Mouse (Mus musculus): ENCODE data around the gene Slco3a1. TPM values are rescaled to one million over a fixed set of nuclear protein-coding genes. Genes with fewer than 3 reads are reported as not detected.
A peak's percentile ranks its signal among the peaks of the same experiment; 100 is the strongest.

The Slco3a1 gene
- polyA plus RNA-seq, 1 experiment from 2014 or later, result 19.1 TPM

DNA sequence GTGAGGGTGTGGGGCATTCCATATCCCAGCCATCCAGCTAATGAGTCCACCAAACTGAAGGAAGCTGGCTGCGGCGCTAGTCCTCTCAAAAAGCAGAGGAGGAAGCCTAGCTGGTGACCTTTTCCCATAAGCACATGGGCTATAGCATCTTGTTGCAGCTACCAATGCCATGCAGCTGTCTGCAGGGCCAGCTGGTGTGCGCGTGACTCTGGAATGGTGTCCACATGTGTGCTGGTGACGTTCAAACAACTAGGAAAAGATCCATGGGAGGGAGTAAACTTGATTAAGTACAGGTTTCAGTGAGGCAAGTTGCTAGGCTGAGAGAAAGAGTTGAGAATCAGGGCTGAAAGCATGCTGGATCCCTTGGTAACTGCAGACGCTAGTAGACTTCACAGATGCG lies 201.3 kb downstream of the Slco3a1 start:
- Histone ChIP-seq H3K27me3 (no peaks in the 10 kb centered on the region), H3K4me2 (no peak overlapping the region), H3K36me3 (no peaks in the 10 kb centered on the region), H3K9ac (no peak overlapping the region), H3K27ac (no peak overlapping the region), H3K4me3 (no peak overlapping the region), H3K9me3 (no peaks in the 10 kb centered on the region), H3K4me1 (peaks cover 14% of the 10 kb centered on the region)
- 35% methylated on average over 7 of the region's 7 CpGs for WGBS
- peak; percentile 40; the same call in 1 of the 2 replicates for ATAC-seq (ENCODE audit: insufficient number of reproducible peaks, low FRiP score, low TSS enrichment, low read depth)

DNA sequence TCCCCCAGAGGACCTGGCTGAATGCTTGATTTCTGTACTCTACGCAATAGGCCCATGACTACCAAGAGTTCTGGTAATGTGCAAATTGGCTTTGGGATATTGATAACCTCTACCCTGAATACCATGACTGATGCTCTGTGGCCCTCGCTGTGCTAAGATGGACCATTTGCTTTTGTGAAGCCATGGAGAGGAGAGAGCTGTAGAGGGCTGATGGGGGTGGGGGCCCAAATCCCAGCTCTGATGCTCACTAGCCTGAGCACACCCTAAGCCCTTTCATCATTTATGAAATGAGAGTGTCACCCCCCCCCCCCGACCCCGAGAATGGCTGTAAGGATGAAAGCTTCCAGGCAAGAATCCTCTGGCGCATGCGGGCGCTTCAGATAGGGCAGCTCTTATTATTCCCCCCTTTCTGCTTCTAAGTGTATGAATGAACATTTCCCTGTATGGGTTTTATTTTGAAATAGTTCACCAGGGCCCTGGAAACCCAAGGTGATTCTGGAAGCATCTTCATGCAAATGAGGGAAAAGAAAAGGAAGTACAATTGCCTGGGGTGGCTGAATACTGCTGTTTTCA lies 206.2 kb downstream of the Slco3a1 start:
- Histone ChIP-seq H3K9me3 (no peaks in the 10 kb centered on the region), H3K9ac (no peak overlapping the region), H3K4me3 (no peak overlapping the region), H3K4me2 (no peak overlapping the region), H3K27ac (no peak overlapping the region), H3K36me3 (0 out of 2 replicates have a peak, but pooled peaks cover 3% of the 10 kb centered on the region), H3K4me1 (peaks cover 9% of the 10 kb centered on the region), H3K27me3 (no peaks in the 10 kb centered on the region)
- WGBS, result 85% methylated on average over 7 of the region's 7 CpGs
- ATAC-seq (ENCODE audit: insufficient number of reproducible peaks, low FRiP score, low TSS enrichment, low read depth), result no peak

DNA sequence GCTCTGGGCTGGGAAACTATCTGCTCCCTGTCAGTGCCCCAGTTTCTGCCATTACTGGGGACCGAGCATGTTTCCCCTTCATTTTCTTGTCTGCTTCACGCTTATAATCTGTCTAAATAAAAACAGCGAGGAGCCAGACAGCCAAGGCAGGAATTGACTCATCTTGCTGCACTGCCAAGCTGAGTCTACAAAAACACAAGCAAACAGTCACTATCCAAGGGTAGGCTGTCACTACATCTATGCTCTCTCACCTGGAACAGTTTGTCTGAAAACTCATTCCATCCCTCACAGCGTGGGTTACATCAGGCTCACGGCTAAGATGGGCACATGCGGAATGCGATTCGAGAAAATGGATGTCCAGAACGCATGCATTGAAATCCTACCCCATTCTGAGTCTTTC lies 207.6 kb downstream of the Slco3a1 start:
- Histone ChIP-seq H3K27ac (no peak overlapping the region), H3K27me3 (no peaks in the 10 kb centered on the region), H3K36me3 (0 out of 2 replicates have a peak, but pooled peaks cover 3% of the 10 kb centered on the region), H3K4me1 (peaks cover 5% of the 10 kb centered on the region; the same call in 1 of the 2 replicates), H3K9ac (no peak overlapping the region), H3K9me3 (no peaks in the 10 kb centered on the region), H3K4me2 (no peak overlapping the region), H3K4me3 (no peak overlapping the region)
- 79% methylated on average over 9 of the region's 9 CpGs for WGBS
- ATAC-seq (ENCODE audit: insufficient number of reproducible peaks, low FRiP score, low TSS enrichment, low read depth), result no peak

GRCm38 (mm10) chr7:74346451-74346850 lies 208.1 kb downstream of the Slco3a1 start:
- 58% methylated on average over 3 of the region's 3 CpGs for WGBS
- Histone ChIP-seq H3K36me3 (0 out of 2 replicates have a peak, but pooled peaks cover 3% of the 10 kb centered on the region), H3K27me3 (no peaks in the 10 kb centered on the region), H3K4me1 (peaks cover 6% of the 10 kb centered on the region; the same call in 1 of the 2 replicates), H3K9ac (no peak overlapping the region), H3K4me2 (no peak overlapping the region), H3K9me3 (no peaks in the 10 kb centered on the region), H3K4me3 (no peak overlapping the region), H3K27ac (no peak overlapping the region)
- ATAC-seq (ENCODE audit: insufficient number of reproducible peaks, low FRiP score, low TSS enrichment, low read depth), result no peak

DNA sequence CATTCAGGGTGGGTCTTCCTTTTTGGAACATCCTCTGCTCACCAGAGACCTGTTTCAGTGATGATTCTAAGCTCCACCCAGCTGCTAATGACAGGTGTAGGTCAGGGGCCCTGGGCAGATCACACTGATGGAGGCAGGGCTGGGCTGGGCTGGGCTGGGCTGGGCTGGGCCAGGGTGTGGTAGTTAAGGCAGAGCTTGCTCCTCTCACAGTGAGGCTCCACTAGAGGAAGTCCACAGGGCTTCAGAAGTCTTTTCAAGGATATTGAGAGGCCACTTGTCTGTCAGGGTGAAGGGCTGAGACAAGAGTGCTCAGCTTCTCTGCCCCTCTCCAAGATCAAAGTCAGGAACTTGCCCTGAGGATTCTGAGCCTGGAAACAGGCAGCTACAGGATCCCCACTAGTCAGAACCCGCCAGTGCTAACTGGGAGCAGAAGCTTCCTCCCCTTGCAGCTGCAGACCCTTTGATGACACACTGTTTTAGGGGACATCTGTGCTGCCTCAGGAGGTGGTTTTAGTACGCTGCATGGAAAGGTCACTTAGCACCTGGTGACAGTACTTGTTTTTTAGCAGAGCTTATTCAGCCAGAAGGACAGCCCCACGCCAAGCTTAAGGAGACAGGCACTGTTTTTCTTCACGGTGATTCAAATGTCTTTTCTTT lies 213.3 kb downstream of the Slco3a1 start:
- H3K4me1 ChIP-seq, result peaks cover 10% of the 10 kb centered on the region
- H3K9ac ChIP-seq, result no peak overlapping the region
- WGBS, result 23% methylated on average over 4 of the region's 4 CpGs
- no peak for ATAC-seq (ENCODE audit: insufficient number of reproducible peaks, low FRiP score, low TSS enrichment, low read depth)
- H3K36me3 ChIP-seq, result 0 out of 2 replicates have a peak, but pooled peaks cover 3% of the 10 kb centered on the region
- H3K4me3 ChIP-seq, result no peak overlapping the region
- H3K27ac ChIP-seq, result 0 out of 2 replicates have a peak overlapping the region, but pooled peaks have one; percentile 17
- H3K27me3 ChIP-seq, result no peaks in the 10 kb centered on the region
- no peaks in the 10 kb centered on the region for H3K9me3 ChIP-seq
- H3K4me2 ChIP-seq, result no peak overlapping the region

GRCm38 (mm10) chr7:74340419-74340954 lies 214.1 kb downstream of the Slco3a1 start:
- no peak for ATAC-seq (ENCODE audit: insufficient number of reproducible peaks, low FRiP score, low TSS enrichment, low read depth)
- peaks cover 10% of the 10 kb centered on the region for H3K4me1 ChIP-seq
- H3K4me3 ChIP-seq, result no peak overlapping the region
- 85% methylated on average over 8 of the region's 8 CpGs for WGBS
- H3K27me3 ChIP-seq, result no peaks in the 10 kb centered on the region
- 0 out of 2 replicates have a peak, but pooled peaks cover 3% of the 10 kb centered on the region for H3K36me3 ChIP-seq
- H3K27ac ChIP-seq, result no peak overlapping the region
- H3K4me2 ChIP-seq, result no peak overlapping the region
- H3K9me3 ChIP-seq, result no peaks in the 10 kb centered on the region
- no peak overlapping the region for H3K9ac ChIP-seq

DNA sequence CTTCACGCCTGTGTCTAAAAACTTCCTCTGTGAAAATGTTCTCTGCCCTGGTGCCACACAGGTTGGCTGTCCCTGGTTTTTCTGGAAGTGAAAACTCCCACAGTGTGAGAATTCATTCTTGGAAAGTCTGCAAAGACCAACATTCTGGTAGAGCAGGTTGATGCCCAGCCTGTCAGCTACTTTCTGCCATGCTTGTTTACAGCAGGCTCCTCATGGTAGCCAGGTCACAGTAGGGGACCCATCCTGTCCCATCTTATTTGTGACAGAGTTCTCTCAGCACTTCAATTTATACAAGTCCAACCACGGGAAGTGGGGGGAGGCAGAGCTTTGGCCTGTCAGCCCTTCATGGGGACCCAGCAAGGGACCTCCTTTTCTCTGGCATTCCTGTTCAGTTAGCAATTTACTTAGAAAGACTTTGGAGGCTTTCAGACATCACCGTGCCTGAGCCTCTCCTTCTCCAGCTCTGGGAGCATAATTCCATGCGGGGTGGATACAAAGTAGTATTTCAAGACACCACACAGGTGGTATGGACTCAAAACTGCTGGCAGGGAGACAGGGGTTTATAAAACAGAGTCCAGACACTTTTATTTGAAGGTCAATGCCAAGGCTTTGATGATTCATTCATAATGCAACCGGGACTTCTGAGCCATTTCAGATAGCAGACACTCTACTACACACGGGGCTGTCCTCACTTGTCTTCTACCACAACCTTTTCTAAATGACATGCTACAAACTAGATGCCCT lies 216.7 kb downstream of the Slco3a1 start:
- Histone ChIP-seq H3K4me2 (no peak overlapping the region), H3K4me3 (no peak overlapping the region), H3K9me3 (no peaks in the 10 kb centered on the region), H3K4me1 (peaks cover 10% of the 10 kb centered on the region), H3K27ac (no peak overlapping the region), H3K27me3 (no peaks in the 10 kb centered on the region), H3K9ac (no peak overlapping the region), H3K36me3 (no peaks in the 10 kb centered on the region)
- no peak for ATAC-seq (ENCODE audit: insufficient number of reproducible peaks, low FRiP score, low TSS enrichment, low read depth)
- 61% methylated on average over 6 of the region's 6 CpGs for WGBS

- Histone ChIP-seq H3K4me2 (no peak overlapping the region), H3K27me3 (no peaks in the 10 kb centered on the region), H3K4me1 (peaks cover 2% of the 10 kb centered on the region; the same call in 1 of the 2 replicates), H3K4me3 (no peak overlapping the region), H3K9ac (no peak overlapping the region), H3K27ac (no peak overlapping the region), H3K9me3 (no peaks in the 10 kb centered on the region), H3K36me3 (no peaks in the 10 kb centered on the region)
- 75% methylated on average over 3 of the region's 3 CpGs for WGBS
- ATAC-seq (ENCODE audit: insufficient number of reproducible peaks, low FRiP score, low TSS enrichment, low read depth), result no peak
Measured at GRCm38 (mm10) chr7:74332323-74332722, 222.3 kb downstream of the Slco3a1 start.

GRCm38 (mm10) chr7:74330858-74331726 lies 223.5 kb downstream of the Slco3a1 start:
- Histone ChIP-seq H3K9me3 (no peaks in the 10 kb centered on the region), H3K4me2 (no peak overlapping the region), H3K36me3 (no peaks in the 10 kb centered on the region), H3K9ac (no peak overlapping the region), H3K27ac (no peak overlapping the region), H3K27me3 (no peaks in the 10 kb centered on the region), H3K4me3 (no peak overlapping the region), H3K4me1 (peaks cover 2% of the 10 kb centered on the region; the same call in 1 of the 2 replicates)
- ATAC-seq (ENCODE audit: insufficient number of reproducible peaks, low FRiP score, low TSS enrichment, low read depth), result no peak
- WGBS, result 38% methylated on average over 7 of the region's 7 CpGs

DNA sequence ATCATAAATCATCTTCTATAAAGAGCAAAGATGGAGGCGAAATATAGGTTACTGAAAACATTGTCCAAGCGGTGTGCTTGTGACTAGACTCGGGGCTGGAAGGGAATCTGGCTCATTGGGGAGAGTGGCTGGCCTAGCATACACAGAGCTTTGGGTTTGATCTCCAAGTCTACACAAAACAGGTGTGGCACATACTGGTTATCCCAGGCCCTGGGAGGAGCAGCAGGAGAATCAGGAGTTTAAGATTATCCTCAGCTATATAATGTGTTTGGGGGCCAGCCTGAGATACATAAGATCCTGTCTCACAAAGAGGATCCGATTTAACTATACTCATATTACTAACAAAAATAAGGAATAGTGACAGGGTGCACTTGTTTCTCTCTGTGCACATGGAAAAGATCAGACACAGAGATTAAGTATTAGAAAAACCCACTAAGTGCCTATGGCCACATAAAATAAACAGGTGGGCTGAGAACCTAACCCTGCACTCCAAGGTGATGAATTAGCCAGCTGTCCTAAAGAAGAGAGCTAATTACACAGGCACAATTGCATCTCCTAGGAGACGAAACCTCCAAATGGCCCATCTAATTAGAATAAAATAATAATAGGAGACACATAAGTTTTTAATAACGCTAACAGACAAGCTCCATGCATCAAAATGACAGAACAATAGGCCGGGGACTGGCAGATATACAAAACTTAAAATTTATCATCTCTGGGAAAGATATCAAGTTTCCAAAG lies 224.3 kb downstream of the Slco3a1 start:
- no peak for ATAC-seq (ENCODE audit: insufficient number of reproducible peaks, low FRiP score, low TSS enrichment, low read depth)
- Histone ChIP-seq H3K4me3 (no peak overlapping the region), H3K27ac (no peak overlapping the region), H3K9ac (no peak overlapping the region), H3K36me3 (no peaks in the 10 kb centered on the region), H3K9me3 (no peaks in the 10 kb centered on the region), H3K4me2 (no peak overlapping the region), H3K27me3 (no peaks in the 10 kb centered on the region), H3K4me1 (peaks cover 2% of the 10 kb centered on the region; the same call in 1 of the 2 replicates)
- 46% methylated on average over 7 of the region's 7 CpGs for WGBS

DNA sequence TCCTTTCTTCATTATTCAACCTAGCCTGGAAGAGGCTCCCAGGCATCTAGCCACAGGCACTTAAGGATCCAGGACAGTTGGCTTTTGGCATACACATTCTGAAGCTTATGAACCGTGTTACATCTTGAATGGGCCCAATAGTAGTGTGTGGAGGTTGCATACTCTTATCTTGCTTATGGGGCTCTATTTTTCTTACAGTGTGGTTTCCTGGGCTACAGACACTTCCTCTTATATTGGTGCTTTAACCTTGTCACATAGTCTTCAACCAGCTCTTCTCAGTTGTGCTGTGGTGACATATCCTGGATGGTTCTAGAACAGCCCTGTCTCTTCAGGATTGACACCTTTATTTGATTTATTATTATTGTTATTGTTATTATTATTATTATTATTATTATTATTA lies 225.6 kb downstream of the Slco3a1 start:
- Histone ChIP-seq H3K9ac (no peak overlapping the region), H3K36me3 (no peaks in the 10 kb centered on the region), H3K9me3 (no peaks in the 10 kb centered on the region), H3K27ac (no peak overlapping the region), H3K4me1 (peaks cover 2% of the 10 kb centered on the region; the same call in 1 of the 2 replicates), H3K27me3 (no peaks in the 10 kb centered on the region), H3K4me2 (no peak overlapping the region), H3K4me3 (no peak overlapping the region)
- no peak for ATAC-seq (ENCODE audit: insufficient number of reproducible peaks, low FRiP score, low TSS enrichment, low read depth)
- 70% methylated on average over 1 of the region's 1 CpGs for WGBS
